Mouse (Mus musculus) adrenal gland, postnatal 0 days (tissue): ENCODE measurements around the gene Mettl7a1. TPM values are rescaled to one million over a fixed set of nuclear protein-coding genes. Genes with fewer than 3 reads are reported as not detected.

Experiments
- polyA plus RNA-seq: library from polyadenylated mRNA; unstranded; fragments of >200 nt; fragmentation: Nextera tagmentation; extraction: Ambion mirVana; gene quantifications from 2 replicates; pipeline ENCODE4 v1.2.1, GENCODE M21; 2015

Gene Mettl7a1
- polyA plus RNA-seq: 11.7 and 12.6 TPM in 2 replicates

DNA sequence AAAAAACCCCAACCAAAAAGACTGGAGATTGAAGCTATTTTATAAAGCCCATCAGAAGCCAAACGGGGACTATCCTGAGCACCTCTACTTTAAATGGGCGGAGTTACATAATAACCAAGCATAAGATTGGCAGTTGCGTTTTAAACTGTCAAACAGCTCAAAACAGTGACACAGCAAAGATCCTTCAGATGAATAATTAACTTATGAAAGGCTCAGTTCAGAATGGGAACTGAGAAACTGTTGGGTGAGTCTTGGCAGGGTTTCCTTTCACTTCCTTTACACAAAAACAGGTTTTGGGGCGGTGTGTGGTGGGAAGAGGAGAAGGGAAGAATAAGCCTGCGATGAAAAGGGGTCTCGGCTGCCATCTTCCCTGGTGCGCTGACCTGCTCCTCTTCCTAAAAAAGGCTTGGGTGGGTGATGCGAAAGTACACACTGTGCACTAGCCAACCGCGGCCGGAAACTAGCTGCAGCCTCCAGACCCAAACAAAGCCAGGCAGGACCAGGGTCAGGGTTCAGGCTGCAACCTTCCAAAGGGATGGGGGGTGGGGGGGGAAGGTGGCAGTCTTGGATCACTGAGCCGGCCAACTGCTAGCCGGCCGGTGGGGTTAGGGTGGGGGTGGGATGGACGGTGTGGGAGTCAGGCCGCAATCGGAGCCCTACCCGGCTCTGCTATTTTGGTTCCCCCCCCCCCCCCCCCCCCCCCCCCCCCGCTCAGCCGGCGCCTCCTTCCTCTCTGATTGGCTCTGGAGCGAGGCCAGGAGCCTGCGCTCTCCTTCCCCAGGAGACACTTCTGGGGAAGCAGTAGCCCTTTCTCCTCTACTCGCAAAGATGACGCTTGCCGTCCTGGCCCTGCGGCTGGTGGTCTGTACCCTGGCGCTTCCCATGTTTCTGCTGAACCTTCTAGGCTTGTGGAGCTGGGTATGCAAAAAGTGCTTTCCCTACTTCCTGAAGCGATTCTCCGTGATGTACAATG is at the start of gene Mettl7a1:
TSS of gene Mettl7a1 (plus strand) at position 122 of the 973 bp plus-strand sequence.

DNA sequence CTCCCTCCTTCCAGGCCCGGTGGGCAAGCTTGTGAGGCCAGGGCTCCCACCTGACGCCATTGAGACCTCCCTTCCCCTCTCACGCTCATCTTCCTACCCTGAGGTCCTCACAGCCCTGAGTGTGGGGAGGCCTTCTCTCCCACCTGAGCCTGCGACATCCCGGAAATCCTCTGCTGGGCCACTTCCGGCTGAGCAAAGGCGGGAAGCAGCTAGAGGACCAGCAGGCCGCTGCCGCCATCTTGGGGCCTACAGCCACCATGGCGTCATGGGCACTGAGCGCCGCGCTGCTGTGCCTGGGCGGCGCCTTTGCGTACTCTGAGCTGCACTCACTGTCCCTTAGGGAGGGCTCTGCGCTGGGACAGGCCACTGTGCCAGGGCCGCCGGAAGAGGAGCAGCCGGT is 23.3 kb upstream of the Mettl7a1 start, which contains the start of gene Tmprss12:
TSS of gene Tmprss12 (plus strand) at position 212 of the 400 bp plus-strand sequence.

DNA sequence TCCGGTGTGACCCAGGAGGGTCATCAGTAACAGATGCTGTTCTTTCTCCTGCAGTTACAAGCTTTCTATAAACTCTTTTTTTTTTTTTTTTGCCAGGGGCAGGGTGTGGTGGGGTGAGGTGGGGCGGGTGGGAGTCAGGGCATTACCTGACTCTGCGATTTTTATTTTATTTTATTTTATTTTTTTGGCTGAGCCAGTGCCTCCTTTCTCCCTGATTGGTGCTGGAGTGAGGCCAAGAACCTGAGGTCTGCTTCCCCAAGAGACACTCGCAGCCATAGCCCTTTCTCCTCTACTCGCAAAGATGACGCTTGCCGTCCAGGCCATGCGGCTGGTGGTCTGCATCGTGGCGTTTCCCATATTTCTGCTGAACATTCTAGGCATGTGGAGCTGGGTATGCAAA is 30.7 kb downstream of the Mettl7a1 start, which contains the start of gene Mettl7a3:
TSS of gene Mettl7a3 (plus strand) at position 301 of the 400 bp plus-strand sequence.

DNA sequence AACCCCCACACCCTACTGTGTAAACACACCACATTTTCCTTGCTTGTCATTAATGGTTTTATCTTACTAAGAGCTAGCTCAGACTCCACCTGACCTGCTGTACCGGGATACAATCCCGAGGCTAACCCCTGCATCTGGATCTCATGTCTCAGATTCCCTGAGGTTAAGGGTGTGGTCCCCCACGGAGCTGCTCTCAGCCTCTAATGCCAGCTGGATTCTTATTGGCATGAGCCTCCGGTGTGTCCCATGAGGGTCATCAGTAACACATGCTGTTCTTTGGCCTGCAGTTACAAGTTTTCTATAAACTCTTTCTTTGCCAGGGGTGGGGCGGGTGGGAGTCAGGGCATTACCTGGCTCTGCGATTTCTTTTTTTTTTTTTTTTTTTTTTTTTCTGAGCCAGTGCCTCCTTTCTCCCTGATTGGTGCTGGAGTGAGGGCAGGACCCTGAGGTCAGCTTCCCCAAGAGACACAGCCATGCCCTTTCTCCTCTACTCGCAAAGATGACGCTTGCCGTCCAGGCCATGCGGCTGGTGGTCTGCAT is 48.8 kb downstream of the Mettl7a1 start, which contains the start of the genes Methig1 and Mettl7a2:
TSS of gene Methig1 (plus strand) at position 439 of the 540 bp plus-strand sequence.
TSS of gene Mettl7a2 (plus strand) at position 490 of the 540 bp plus-strand sequence.

DNA sequence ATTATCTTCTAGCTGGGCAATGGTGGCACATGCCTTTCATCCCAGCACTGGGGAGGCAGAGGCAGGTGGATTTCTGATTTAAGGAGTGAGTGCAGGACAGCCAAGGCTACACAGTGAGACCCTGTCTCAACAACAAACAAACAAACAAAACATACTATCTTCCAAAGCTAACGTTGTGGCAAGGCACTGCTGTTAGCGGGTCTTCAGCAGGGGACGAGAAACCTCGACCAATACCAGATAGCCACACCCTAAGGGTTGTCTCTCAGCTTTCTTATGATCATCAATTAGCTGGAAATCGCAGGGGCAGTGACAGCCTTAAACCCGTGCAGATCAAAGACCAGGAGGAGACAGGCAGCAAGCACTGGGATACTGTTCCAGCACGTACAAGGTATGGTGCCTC is 60.3 kb downstream of the Mettl7a1 start, which contains the start of gene Higd1c:
TSS of gene Higd1c (plus strand) at position 301 of the 400 bp plus-strand sequence.

Other genes with a start within 250 kb of the Mettl7a1 start
- gene Atf1, start 76.3 kb upstream of the Mettl7a1 start, polyA plus RNA-seq: 27.7 and 47.7 TPM in 2 replicates
- gene Tmprss12, start 23.3 kb upstream of the Mettl7a1 start, polyA plus RNA-seq: not detected in 2 replicates
- 0.29 and 0.30 TPM in 2 replicates for gene Mettl7a3, start 30.8 kb downstream of the Mettl7a1 start, polyA plus RNA-seq
- 2.6 and 10.2 TPM in 2 replicates for gene Methig1, start 49.0 kb downstream of the Mettl7a1 start, polyA plus RNA-seq
- not detected in 2 replicates for gene Mettl7a2, start 49.1 kb downstream of the Mettl7a1 start, polyA plus RNA-seq
- 2.4 and 11.4 TPM in 2 replicates for gene Higd1c, start 60.4 kb downstream of the Mettl7a1 start, polyA plus RNA-seq
- 0.11 and 0.28 TPM in 2 replicates for gene Gm5475, start 118.0 kb downstream of the Mettl7a1 start, polyA plus RNA-seq
- 10.7 and 27.5 TPM in 2 replicates for gene Slc11a2, start 120.9 kb downstream of the Mettl7a1 start, polyA plus RNA-seq
- 20.8 and 30.3 TPM in 2 replicates for gene Letmd1, start 164.9 kb downstream of the Mettl7a1 start, polyA plus RNA-seq
- 6.5 and 7.3 TPM in 2 replicates for gene Csrnp2, start 191.3 kb downstream of the Mettl7a1 start, polyA plus RNA-seq
- 12.6 and 17.6 TPM in 2 replicates for gene Tfcp2, start 247.9 kb downstream of the Mettl7a1 start, polyA plus RNA-seq